Mouse (Mus musculus) testis, adult 2 months (tissue): ENCODE data around the gene Arhgef3.

ENCODE experiments used
- CTCF ChIP-seq: fragments of 200-500 bp; IDR thresholded peaks from 2 replicates; pipeline ENCODE4 v1.5.1; 2012; ENCODE audit warnings: low read depth, mild to moderate bottlenecking, inconsistent platforms, low read length, moderate library complexity; ENCODE audit not compliant: control insufficient read depth, insufficient read depth, insufficient replicate concordance
- POLR2A ChIP-seq: fragments of 200-500 bp; IDR thresholded peaks from 2 replicates; pipeline ENCODE4 v1.6.1; 2012; ENCODE audit warnings: low read depth, mild to moderate bottlenecking, inconsistent platforms, low read length, moderate library complexity; ENCODE audit not compliant: control insufficient read depth

DNA sequence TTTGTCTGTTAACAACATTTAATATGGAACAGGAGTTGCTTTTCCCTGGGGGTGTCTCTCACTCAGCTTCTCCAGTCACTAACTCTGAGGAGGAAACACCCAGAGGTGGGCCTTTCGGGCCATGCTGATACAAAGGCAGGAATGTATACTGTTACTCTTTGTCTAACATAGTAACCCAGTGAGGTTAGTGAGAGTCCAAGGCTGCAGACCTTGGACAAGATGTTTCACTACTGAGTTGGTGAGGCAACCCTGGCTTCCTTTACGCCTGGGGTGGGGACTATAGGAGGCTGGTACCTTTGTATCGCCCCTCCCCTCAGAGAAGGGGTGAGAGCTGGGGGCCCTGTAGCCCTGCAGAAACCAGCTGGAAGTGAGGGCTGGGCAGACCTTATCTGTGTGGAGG is 7.9 kb downstream of the Arhgef3 start:
- TF ChIP-seq CTCF (no peak), POLR2A (no peak)
